Mouse (Mus musculus) kidney, adult 8-10 months (tissue): ENCODE results near the gene Tmem178.

Source experiments
- DNase-seq, 2 experiments: peaks; one replicate each; pipeline ENCODE4 v3.0.0; 2022

The Tmem178 gene

GRCm38 (mm10) chr17:80998958-80999357 lies 54.5 kb downstream of the Tmem178 start:
- DNase-seq = no peak

- no peak for DNase-seq
These were observed 56.6 kb downstream of the Tmem178 start for GRCm38 (mm10) chr17:81001010-81001409.

- DNase-seq = no peak
These were observed 57.2 kb downstream of the Tmem178 start for GRCm38 (mm10) chr17:81001647-81002046.

GRCm38 (mm10) chr17:81002130-81002529 lies 57.7 kb downstream of the Tmem178 start:
- DNase-seq = no peak

- no peak for DNase-seq
These were observed 60.0 kb downstream of the Tmem178 start for GRCm38 (mm10) chr17:81004454-81004853.

- no peak for DNase-seq
These were observed 60.9 kb downstream of the Tmem178 start for GRCm38 (mm10) chr17:81005292-81005691.

- DNase-seq = no peak
These were observed 64.7 kb downstream of the Tmem178 start for GRCm38 (mm10) chr17:81009112-81009511.

GRCm38 (mm10) chr17:81010199-81010598 lies 65.8 kb downstream of the Tmem178 start:
- DNase-seq = no peak

GRCm38 (mm10) chr17:81010844-81011685 lies 66.6 kb downstream of the Tmem178 start:
- no peak for DNase-seq

- DNase-seq = peak; percentile 53 to 62
These were observed 71.5 kb downstream of the Tmem178 start for GRCm38 (mm10) chr17:81015814-81016447.

GRCm38 (mm10) chr17:81017132-81017531 lies 72.7 kb downstream of the Tmem178 start:
- DNase-seq = peak in 1 of 2 experiments; percentile 6

GRCm38 (mm10) chr17:81027331-81027730 lies 82.9 kb downstream of the Tmem178 start:
- no peak for DNase-seq

GRCm38 (mm10) chr17:81031830-81032442 lies 87.5 kb downstream of the Tmem178 start:
- no peak for DNase-seq

GRCm38 (mm10) chr17:81032957-81033356 lies 88.5 kb downstream of the Tmem178 start:
- no peak for DNase-seq

- no peak for DNase-seq
These were observed 90.9 kb downstream of the Tmem178 start for GRCm38 (mm10) chr17:81035354-81035753.

- DNase-seq = no peak
These were observed 94.4 kb downstream of the Tmem178 start for GRCm38 (mm10) chr17:81038707-81039408.

- DNase-seq = no peak
These were observed 97.2 kb downstream of the Tmem178 start for GRCm38 (mm10) chr17:81041662-81042061.

- no peak for DNase-seq
These were observed 99.9 kb downstream of the Tmem178 start for GRCm38 (mm10) chr17:81044356-81044755.

- DNase-seq = no peak
These were observed 100.7 kb downstream of the Tmem178 start for GRCm38 (mm10) chr17:81045115-81045514.

- DNase-seq = peak; percentile 12 to 46
These were observed 101.2 kb downstream of the Tmem178 start for GRCm38 (mm10) chr17:81045525-81046150.

GRCm38 (mm10) chr17:81047930-81048564 lies 103.6 kb downstream of the Tmem178 start:
- no peak for DNase-seq
